Mouse (Mus musculus) heart, postnatal 10 days (tissue): ENCODE data around the gene Kndc1. TPM values are rescaled to one million over a fixed set of nuclear protein-coding genes. Genes with fewer than 3 reads are reported as not detected.

Source experiments
- DNase-seq, 2 experiments: peaks; one replicate each; pipeline ENCODE4 v3.0.0; 2021
- intact Hi-C: fragments of 180-260 bp; cut with DNase I; formaldehyde crosslinking; loops from one replicate; pipeline ENCODE4 v1.15.1; 2025
- total RNA-seq, 2 experiments: library from RNA; stranded (reverse); gene quantifications; 2 replicates each; pipeline ENCODE4 v1.2.3; 2021

Gene Kndc1
- total RNA-seq, 2 experiments from 2014 or later = not detected

DNA sequence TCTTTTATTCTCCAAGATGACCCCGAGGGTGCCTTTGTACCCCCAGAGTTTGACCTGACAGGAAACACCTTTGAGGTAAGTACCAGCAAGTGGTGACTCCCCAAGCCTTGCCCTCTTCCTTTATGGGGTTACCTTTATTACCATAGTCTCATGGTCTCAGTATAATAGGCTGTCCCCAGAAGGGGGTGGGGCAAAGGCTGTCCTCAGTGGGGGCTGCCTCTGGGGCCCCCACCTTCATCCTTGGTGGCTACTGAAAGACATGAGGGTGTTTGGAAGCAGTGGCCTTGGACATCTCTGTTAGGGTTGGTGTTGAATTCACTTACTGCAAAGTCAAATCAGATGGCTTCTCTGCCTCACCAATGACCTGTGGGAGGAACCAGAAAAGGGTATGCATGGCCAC lies 7.5 kb downstream of the Kndc1 start:
- no peak for DNase-seq
- intact Hi-C loops = no loop called here

GRCm38 (mm10) chr7:139905261-139905660 lies 10.8 kb downstream of the Kndc1 start:
- intact Hi-C loops = loop anchor here (2.0 to 5.0 kb wide), 2 partner anchors 90 to 157 kb away; no protein-coding TSS in a partner anchor
- no peak for DNase-seq

DNA sequence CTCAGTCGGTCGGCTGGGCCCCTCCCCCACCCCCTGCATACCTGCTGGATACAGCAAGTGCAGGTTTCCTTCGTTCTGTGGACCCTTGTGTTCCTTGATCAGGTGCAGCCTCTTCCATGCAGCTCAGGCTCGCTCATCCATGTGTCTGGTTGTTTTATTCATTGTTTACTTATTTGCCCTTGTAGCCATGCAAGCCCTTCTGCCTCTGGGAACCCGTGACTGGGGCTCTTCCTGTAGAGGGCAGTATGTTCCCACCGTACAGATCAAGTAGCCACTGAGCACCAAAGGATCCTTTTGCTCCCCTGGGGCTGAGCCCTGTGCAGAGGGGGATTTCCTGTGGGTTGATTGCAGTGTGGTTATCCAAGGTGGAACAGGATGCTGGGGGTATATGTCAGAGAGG lies 11.2 kb downstream of the Kndc1 start:
- intact Hi-C loops = loop anchor here (2.0 to 5.0 kb wide), 2 partner anchors 89 to 157 kb away; no protein-coding TSS in a partner anchor
- peak; percentile 36 to 55 for DNase-seq

- DNase-seq = peak in 1 of 2 experiments; percentile 6
- intact Hi-C loops = loop anchor here (5.0 kb wide), 1 partner anchor 154 kb away; no protein-coding TSS in a partner anchor
Measured at GRCm38 (mm10) chr7:139908176-139908575, 13.7 kb downstream of the Kndc1 start.

GRCm38 (mm10) chr7:139909469-139909868 lies 15.0 kb downstream of the Kndc1 start:
- intact Hi-C loops = loop anchor here (5.0 kb wide), 1 partner anchor 153 kb away; no protein-coding TSS in a partner anchor
- no peak for DNase-seq

DNA sequence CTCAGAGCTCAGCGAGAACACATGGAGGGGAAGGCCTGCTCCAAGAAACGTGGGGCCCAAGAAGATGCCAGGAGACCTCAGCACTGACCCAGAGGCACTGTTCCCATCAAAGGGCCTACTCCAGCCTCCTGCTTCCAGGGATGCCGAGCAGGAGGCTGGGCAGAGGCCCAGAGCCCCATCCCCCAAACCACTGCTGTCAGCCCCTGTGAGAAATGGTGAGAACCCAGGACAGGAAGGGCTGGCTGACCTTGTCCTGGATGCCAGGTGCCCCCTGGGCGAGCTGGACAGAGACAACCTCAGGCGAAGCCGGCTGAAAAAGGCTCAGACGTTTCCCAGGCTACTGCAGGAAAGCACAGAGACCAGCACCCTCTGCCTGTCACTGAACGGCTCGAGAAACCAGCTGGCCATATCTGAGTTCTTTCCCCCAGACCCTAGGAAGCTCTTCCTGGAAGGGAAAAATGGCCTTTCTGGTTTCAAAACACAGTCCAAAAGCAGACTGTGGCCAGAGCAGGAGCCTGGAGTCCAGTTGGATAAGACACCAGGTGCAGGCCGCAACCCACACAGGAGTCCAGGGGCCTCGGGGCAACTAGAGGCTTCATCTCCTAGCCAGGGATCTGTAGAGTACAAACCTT lies 15.8 kb downstream of the Kndc1 start:
- intact Hi-C loops = no loop called here
- DNase-seq = no peak

DNA sequence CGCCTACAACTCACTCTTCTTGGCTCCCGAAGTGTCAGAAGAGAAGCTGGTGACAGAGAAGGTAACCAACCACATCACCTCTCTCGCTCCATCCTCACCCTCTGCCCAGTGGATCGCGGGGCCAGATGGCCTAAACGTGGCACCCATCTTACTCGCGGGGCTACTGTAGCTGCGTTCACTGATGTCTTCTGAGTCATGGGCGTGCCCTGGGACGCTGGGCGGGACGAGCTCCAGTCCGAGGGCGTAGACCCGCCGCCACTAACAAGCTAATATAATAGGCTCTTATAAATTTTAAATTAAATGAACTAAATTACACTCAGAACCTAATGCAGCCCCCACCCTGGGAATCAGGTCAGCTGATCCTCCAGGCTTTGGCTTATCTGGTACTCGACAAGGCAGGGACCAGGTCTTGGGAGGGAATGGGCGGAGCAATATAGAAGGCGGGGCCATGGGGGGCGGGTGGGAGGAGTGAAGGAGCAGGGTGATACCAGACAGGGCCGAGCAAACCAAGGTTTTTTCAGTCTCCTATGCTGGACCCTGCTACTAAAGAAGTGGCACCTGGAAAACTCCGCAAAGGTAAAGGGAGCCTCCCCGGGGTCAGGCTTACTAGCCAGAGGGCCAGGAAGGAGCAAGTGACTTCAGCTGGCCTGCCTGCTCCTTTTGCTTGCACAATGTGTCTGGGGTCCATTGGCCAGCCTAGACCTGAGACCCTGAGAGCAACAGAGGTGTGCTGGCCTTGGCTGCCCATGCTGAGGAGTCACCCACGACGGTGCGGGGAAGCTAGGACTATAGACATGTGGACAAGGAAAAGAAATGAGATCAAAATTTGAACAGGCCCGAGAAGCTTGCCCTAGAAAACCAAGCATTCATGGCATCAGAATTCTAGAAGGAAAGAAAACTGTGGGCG lies 19.9 kb downstream of the Kndc1 start:
- DNase-seq = no peak
- intact Hi-C loops = no loop called here

- intact Hi-C loops = no loop called here
- DNase-seq = no peak
Measured at GRCm38 (mm10) chr7:139915646-139916257, 21.3 kb downstream of the Kndc1 start.

GRCm38 (mm10) chr7:139916345-139916744 lies 21.8 kb downstream of the Kndc1 start:
- intact Hi-C loops = no loop called here
- DNase-seq = no peak

- no peak for DNase-seq
- intact Hi-C loops = no loop called here
Measured at GRCm38 (mm10) chr7:139918262-139918661, 23.8 kb downstream of the Kndc1 start.

GRCm38 (mm10) chr7:139930732-139931131 lies 36.2 kb downstream of the Kndc1 start:
- intact Hi-C loops = no loop called here
- DNase-seq = peak; percentile 45 to 48

- intact Hi-C loops = no loop called here
- no peak for DNase-seq
Measured at GRCm38 (mm10) chr7:139936705-139937104, 42.2 kb downstream of the Kndc1 start.

DNA sequence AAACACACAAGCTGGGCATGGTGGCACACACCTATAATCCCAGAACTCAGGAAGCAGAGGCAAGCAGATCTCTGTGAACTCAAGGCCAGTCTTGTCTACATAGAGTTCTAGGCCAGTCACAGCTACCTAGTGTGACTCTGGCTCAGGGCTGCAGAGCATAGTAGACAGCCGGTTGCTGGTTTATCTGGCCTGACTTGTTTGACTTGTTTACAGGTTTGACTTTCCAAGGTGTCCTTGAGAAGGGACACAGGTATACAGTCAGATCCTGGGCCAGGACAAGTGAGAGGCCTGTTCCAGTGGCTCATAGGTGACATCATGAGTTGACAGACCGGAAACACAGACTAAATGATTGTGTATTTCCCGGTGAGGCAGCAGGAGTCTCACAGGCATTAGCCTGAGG lies 42.6 kb downstream of the Kndc1 start:
- intact Hi-C loops = no loop called here
- no peak for DNase-seq

DNA sequence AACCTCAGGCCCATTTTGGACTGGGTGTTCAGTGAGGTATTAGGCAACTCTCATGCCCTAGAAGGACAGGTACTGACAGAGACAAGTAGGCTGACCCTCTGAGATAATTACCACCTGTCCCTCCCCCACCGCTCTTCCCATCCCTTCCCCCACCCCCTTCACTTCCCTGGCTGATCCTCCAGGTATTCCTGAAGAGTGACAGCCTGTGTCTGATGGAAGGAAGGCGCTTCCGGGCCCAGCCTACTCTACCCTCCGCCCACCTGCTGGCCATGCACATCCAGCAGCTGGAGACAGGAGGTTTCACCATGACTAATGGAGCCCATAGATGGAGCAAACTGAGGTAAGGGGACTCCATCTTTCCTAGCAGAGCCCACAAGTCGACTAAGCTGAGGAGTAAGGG lies 43.3 kb downstream of the Kndc1 start:
- intact Hi-C loops = no loop called here
- DNase-seq = no peak

- no peak for DNase-seq
- intact Hi-C loops = no loop called here
Measured at GRCm38 (mm10) chr7:139940476-139941209, 46.1 kb downstream of the Kndc1 start.

- DNase-seq = peak; percentile 18 to 28
- intact Hi-C loops = no loop called here
Measured at GRCm38 (mm10) chr7:139943674-139944281, 49.3 kb downstream of the Kndc1 start, which contains the start of gene Utf1. Utf1 (plus strand) TSS chr7:139943789.

GRCm38 (mm10) chr7:139944291-139945240 lies 50.1 kb downstream of the Kndc1 start:
- DNase-seq = no peak
- intact Hi-C loops = no loop called here

GRCm38 (mm10) chr7:139945516-139945915 lies 51.0 kb downstream of the Kndc1 start:
- intact Hi-C loops = no loop called here
- no peak for DNase-seq

- no peak for DNase-seq
- intact Hi-C loops = no loop called here
Measured at GRCm38 (mm10) chr7:139946032-139946431, 51.5 kb downstream of the Kndc1 start.
